Mouse (Mus musculus): Measurements from ENCODE around the gene Cfap61. TPM values are rescaled to one million over a fixed set of nuclear protein-coding genes. Genes with fewer than 3 reads are reported as not detected.

The Cfap61 gene
- polyA plus RNA-seq, 1 experiment = 0.23 TPM

DNA sequence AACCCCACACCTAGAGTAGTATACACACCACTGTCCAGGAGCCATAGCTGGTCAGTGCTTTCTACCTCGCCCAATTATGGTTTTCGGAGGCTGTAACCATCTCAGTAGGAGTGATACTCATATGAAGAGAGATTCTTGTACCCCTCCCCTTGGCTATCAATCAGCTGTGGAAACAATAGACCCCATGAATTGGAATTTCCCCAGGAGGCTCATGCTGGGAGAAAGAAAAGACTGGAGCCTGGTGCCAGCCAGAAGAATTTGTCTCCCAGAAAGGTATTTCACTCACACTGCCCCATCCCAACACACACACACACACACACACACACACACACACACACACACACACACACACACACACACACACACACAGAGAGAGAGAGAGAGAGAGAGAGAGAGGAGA is 55.9 kb downstream of the Cfap61 start:
- no peak overlapping the region for H3K4me3 ChIP-seq (ENCODE audit: control insufficient read depth, insufficient read depth, low read length)
- H3K4me1 ChIP-seq (replicated peaks; ENCODE audit: control insufficient read depth, insufficient read depth, low read length) = no peaks in the 10 kb centered on the region
- no peak for DNase-seq
- no peaks in the 10 kb centered on the region for H3K36me3 ChIP-seq (ENCODE audit: control insufficient read depth, insufficient read depth, low read length)
- no peak overlapping the region for H3K27ac ChIP-seq (ENCODE audit: control insufficient read depth, insufficient read depth, low read length)
- no peaks in the 10 kb centered on the region for H3K27me3 ChIP-seq (ENCODE audit: control insufficient read depth, insufficient read depth, low read length)
- no peak for TF ChIP-seq CTCF (IDR thresholded peaks at IDR 0.05; ENCODE audit: borderline replicate concordance, control insufficient read depth, extremely low read depth, insufficient read depth, low read length, poor library complexity)
- no peak for TF ChIP-seq POLR2A (IDR thresholded peaks at IDR 0.05; ENCODE audit: control insufficient read depth, extremely low read depth, insufficient read depth, low read length, poor library complexity)
- 97% methylated on average over 2 of the region's 2 CpGs for WGBS

DNA sequence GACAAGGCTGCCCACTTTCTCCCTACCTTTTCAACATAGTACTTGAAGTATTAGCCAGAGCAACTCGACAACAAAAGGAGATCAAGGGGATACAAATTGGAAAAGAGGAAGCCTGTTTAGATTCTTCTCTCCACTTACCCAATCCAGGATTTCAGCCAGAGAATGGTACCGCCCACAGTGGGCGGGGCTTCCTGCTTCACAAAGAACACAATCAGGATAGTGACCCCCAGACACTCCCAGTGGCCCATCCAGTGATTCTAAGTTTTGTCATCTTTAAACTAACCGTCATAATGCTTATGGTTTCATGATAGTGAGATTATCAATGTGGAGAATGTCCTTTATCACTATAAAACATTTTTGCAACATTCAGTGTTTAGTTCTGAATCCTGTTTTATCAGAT is 61.9 kb downstream of the Cfap61 start:
- no peak overlapping the region for H3K4me3 ChIP-seq (ENCODE audit: control insufficient read depth, insufficient read depth, low read length)
- H3K27ac ChIP-seq (ENCODE audit: control insufficient read depth, insufficient read depth, low read length) = no peak overlapping the region
- H3K4me1 ChIP-seq (replicated peaks; ENCODE audit: control insufficient read depth, insufficient read depth, low read length) = no peaks in the 10 kb centered on the region
- no peaks in the 10 kb centered on the region for H3K36me3 ChIP-seq (ENCODE audit: control insufficient read depth, insufficient read depth, low read length)
- TF ChIP-seq POLR2A (IDR thresholded peaks at IDR 0.05; ENCODE audit: control insufficient read depth, extremely low read depth, insufficient read depth, low read length, poor library complexity) (no peak), CTCF (IDR thresholded peaks at IDR 0.05; ENCODE audit: borderline replicate concordance, control insufficient read depth, extremely low read depth, insufficient read depth, low read length, poor library complexity) (no peak)
- H3K27me3 ChIP-seq (ENCODE audit: control insufficient read depth, insufficient read depth, low read length) = no peaks in the 10 kb centered on the region
- WGBS = 79% methylated on average over 4 of the region's 4 CpGs
- no peak for DNase-seq

DNA sequence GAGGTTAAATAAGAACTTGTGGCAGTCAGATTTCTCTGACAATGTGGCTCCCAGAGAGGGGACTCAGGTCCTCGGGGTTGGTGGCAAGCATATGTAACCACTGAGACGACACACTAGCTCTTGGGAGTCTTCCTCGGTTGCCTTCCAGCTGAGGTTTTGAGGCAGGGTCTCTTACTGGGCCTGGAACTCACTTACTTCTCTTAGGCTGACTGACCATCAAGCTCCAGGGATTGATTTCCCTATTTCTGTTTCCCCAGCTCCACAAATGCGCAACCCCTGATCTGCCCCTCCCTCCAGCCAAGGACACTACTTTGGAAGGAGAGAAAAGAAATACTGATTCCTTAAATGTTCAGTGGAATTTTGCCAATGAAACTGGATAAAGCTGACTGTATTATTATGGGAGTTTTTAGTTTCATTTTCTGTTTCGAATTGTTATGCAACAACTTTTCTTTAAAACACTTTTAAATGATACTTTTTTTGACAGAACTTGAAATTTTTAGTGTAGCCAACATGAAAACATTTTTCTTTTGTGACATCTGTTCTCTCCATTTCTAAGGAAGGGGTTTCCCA is 63.5 kb downstream of the Cfap61 start:
- TF ChIP-seq CTCF (IDR thresholded peaks at IDR 0.05; ENCODE audit: borderline replicate concordance, control insufficient read depth, extremely low read depth, insufficient read depth, low read length, poor library complexity) = no peak
- TF ChIP-seq POLR2A (IDR thresholded peaks at IDR 0.05; ENCODE audit: control insufficient read depth, extremely low read depth, insufficient read depth, low read length, poor library complexity) = no peak
- H3K36me3 ChIP-seq (ENCODE audit: control insufficient read depth, insufficient read depth, low read length) = no peaks in the 10 kb centered on the region
- no peaks in the 10 kb centered on the region for H3K27me3 ChIP-seq (ENCODE audit: control insufficient read depth, insufficient read depth, low read length)
- WGBS = 76% methylated on average over 5 of the region's 5 CpGs
- DNase-seq = no peak
- H3K4me3 ChIP-seq (ENCODE audit: control insufficient read depth, insufficient read depth, low read length) = no peak overlapping the region
- no peaks in the 10 kb centered on the region for H3K4me1 ChIP-seq (replicated peaks; ENCODE audit: control insufficient read depth, insufficient read depth, low read length)
- H3K27ac ChIP-seq (ENCODE audit: control insufficient read depth, insufficient read depth, low read length) = no peak overlapping the region

DNA sequence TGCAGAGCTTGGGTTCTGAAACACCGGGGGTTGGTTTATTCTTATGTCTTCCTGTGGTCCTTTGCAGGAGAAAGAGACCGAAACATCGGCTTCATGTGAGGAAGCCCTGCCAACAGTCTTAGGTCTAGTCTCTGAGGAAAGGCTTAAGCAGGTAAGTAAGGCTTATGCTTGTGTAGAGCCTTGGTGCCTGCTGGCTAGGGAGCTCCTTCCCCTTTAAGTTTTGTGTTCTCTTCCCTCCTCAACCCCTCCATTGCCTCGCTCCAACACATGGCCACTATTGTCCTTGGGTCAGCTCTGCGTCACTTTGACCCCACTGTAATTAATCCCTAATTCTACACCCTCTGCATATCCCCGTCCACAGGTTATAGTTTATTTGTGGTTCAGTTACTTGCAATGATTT is 74.2 kb downstream of the Cfap61 start:
- no peak for DNase-seq
- Histone ChIP-seq H3K4me3 (ENCODE audit: control insufficient read depth, insufficient read depth, low read length) (no peak overlapping the region), H3K27ac (ENCODE audit: control insufficient read depth, insufficient read depth, low read length) (no peak overlapping the region), H3K36me3 (ENCODE audit: control insufficient read depth, insufficient read depth, low read length) (no peaks in the 10 kb centered on the region), H3K4me1 (replicated peaks; ENCODE audit: control insufficient read depth, insufficient read depth, low read length) (no peaks in the 10 kb centered on the region), H3K27me3 (ENCODE audit: control insufficient read depth, insufficient read depth, low read length) (no peaks in the 10 kb centered on the region)
- TF ChIP-seq CTCF (IDR thresholded peaks at IDR 0.05; ENCODE audit: borderline replicate concordance, control insufficient read depth, extremely low read depth, insufficient read depth, low read length, poor library complexity) (no peak), POLR2A (IDR thresholded peaks at IDR 0.05; ENCODE audit: control insufficient read depth, extremely low read depth, insufficient read depth, low read length, poor library complexity) (no peak)
- 94% methylated on average over 6 of the region's 6 CpGs for WGBS

DNA sequence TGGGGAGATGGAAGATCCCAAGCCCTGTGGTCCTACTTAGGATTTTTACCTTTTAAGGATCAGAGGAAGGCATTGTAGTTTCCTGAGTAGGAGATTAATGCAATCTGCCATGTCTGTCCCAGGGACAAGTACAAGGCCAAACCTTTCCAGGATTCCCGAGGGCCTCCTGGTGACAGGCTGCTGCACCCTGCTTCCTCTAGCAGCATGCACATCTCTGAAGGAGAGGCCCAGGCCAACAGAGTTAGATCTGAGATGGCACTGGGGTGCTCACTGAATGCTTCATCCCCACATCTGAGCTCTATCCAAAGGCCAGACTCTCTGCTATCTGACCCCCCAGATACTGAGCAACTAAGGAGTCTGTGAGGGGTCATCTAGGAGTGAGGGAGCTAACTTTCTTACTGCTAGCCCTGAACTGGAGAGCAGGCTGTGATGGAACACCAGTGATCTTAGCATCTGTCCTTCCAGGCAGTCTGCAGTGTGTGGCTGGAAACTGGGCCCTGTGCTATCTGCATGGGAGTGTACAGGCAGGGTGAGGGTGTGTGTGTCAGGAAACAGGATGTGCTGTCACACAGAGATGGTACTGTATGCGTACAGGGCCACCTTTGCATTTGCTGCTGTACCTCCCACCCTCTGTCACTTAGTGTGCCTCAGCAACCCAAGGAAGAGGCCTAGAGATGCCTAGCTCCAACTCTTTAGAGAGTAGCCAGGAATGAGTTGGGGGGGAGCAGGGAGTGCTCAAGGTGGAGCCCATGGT is 75.2 kb downstream of the Cfap61 start:
- TF ChIP-seq POLR2A (IDR thresholded peaks at IDR 0.05; ENCODE audit: control insufficient read depth, extremely low read depth, insufficient read depth, low read length, poor library complexity) = no peak
- TF ChIP-seq CTCF (IDR thresholded peaks at IDR 0.05; ENCODE audit: borderline replicate concordance, control insufficient read depth, extremely low read depth, insufficient read depth, low read length, poor library complexity) = no peak
- H3K4me3 ChIP-seq (ENCODE audit: control insufficient read depth, insufficient read depth, low read length) = no peak overlapping the region
- WGBS = 79% methylated on average over 2 of the region's 2 CpGs

DNA sequence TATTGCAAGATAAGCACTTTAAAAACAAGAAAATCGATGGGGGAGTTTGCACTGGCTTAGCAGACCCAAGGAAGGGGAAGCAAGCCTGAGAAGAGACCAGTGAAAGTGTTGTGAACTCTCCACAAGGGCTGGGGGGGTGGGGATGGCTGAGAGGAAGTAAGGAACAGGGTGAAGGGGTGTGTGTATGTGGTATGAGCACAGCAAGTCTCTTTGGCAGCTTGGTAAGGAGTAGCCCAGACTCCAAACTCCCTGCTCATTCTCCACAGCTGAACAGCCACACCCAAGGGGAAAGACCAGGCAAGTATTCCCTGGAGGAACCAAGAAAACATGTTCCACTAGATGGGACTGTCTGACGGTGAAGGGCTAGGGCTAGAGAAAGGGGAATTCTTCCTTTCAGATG is 76.2 kb downstream of the Cfap61 start:
- WGBS = 33% methylated on average over 2 of the region's 2 CpGs
- Histone ChIP-seq H3K27me3 (ENCODE audit: control insufficient read depth, insufficient read depth, low read length) (no peaks in the 10 kb centered on the region), H3K4me3 (ENCODE audit: control insufficient read depth, insufficient read depth, low read length) (no peak overlapping the region), H3K27ac (ENCODE audit: control insufficient read depth, insufficient read depth, low read length) (no peak overlapping the region), H3K36me3 (ENCODE audit: control insufficient read depth, insufficient read depth, low read length) (no peaks in the 10 kb centered on the region), H3K4me1 (replicated peaks; ENCODE audit: control insufficient read depth, insufficient read depth, low read length) (no peaks in the 10 kb centered on the region)
- DNase-seq = no peak
- TF ChIP-seq POLR2A (IDR thresholded peaks at IDR 0.05; ENCODE audit: control insufficient read depth, extremely low read depth, insufficient read depth, low read length, poor library complexity) (no peak), CTCF (IDR thresholded peaks at IDR 0.05; ENCODE audit: borderline replicate concordance, control insufficient read depth, extremely low read depth, insufficient read depth, low read length, poor library complexity) (no peak)

More for the DNA sequence above, 75.2 kb downstream of the Cfap61 start:
- Histone ChIP-seq H3K27me3 (ENCODE audit: control insufficient read depth, insufficient read depth, low read length) (no peaks in the 10 kb centered on the region), H3K4me1 (replicated peaks; ENCODE audit: control insufficient read depth, insufficient read depth, low read length) (no peaks in the 10 kb centered on the region), H3K36me3 (ENCODE audit: control insufficient read depth, insufficient read depth, low read length) (no peaks in the 10 kb centered on the region), H3K27ac (ENCODE audit: control insufficient read depth, insufficient read depth, low read length) (no peak overlapping the region)
- no peak for DNase-seq
